Mouse (Mus musculus) MEL (cell line): ENCODE data around the gene Siah1b. TPM values are rescaled to one million over a fixed set of nuclear protein-coding genes. Genes with fewer than 3 reads are reported as not detected.

Source experiments
- DNase-seq: peaks from one replicate; pipeline ENCODE4 v3.0.0; 2011; ENCODE audit warnings: low read depth, low spot score
- H3K27ac ChIP-seq: 2 replicates; pipeline ENCODE4 v1.5.1; 2012; ENCODE audit warnings: low read depth, mild to moderate bottlenecking, control low read depth, low read length, moderate library complexity; ENCODE audit not compliant: control insufficient read depth
- H3K27me3 ChIP-seq, 2 experiments: fragments of 150-350 bp in 1 of 2; sonication (generic) in 1 of 2; 2 replicates each; pipeline ENCODE4 v1.6.1; 2012; ENCODE audit warnings: low read length in 2 of 2, mild to moderate bottlenecking in 2 of 2, improper control_type of control experiment in 1 of 2, moderate library complexity in 1 of 2; ENCODE audit not compliant: insufficient read depth in 2 of 2, control insufficient read depth in 1 of 2
- H3K36me3 ChIP-seq, 2 experiments: 2 replicates each; pipeline ENCODE4 v1.6.1; 2012 to 2014; ENCODE audit warnings: low read length in 2 of 2, improper control_type of control experiment in 1 of 2, inconsistent platforms in 1 of 2, mild to moderate bottlenecking in 1 of 2; ENCODE audit not compliant: insufficient read depth in 2 of 2, control insufficient read depth in 1 of 2
- H3K4me1 ChIP-seq, 2 experiments: fragments of 150-350 bp in 1 of 2; sonication (generic) in 1 of 2; 2 replicates each; pipeline ENCODE4 v1.6.1; 2012; ENCODE audit warnings: low read length in 2 of 2, improper control_type of control experiment in 1 of 2, mild to moderate bottlenecking in 1 of 2; ENCODE audit not compliant: insufficient read depth in 2 of 2, control insufficient read depth in 1 of 2
- H3K4me3 ChIP-seq, 2 experiments: fragments of 150-350 bp in 1 of 2; sonication (generic) in 1 of 2; 2 replicates each; pipeline ENCODE4 v1.5.1; 2012; ENCODE audit warnings: low read depth in 2 of 2, low read length in 2 of 2, mild to moderate bottlenecking in 2 of 2, moderate library complexity in 2 of 2, control low read depth in 1 of 2, improper control_type of control experiment in 1 of 2; ENCODE audit not compliant: control insufficient read depth in 1 of 2, insufficient read depth in 1 of 2
- H3K79me2 ChIP-seq: 2 replicates; pipeline ENCODE4 v1.6.1; 2012; ENCODE audit warnings: mild to moderate bottlenecking, low read length, moderate library complexity; ENCODE audit not compliant: control insufficient read depth, poor library complexity, insufficient read depth
- H3K9ac ChIP-seq: 2 replicates; pipeline ENCODE4 v1.6.1; 2012; ENCODE audit warnings: low read depth, mild to moderate bottlenecking, control low read depth, low read length, moderate library complexity; ENCODE audit not compliant: control insufficient read depth, poor library complexity, severe bottlenecking
- H3K9me3 ChIP-seq: fragments of 150-350 bp; sonication (generic); replicated peaks from 2 replicates; pipeline ENCODE4 v1.6.1; 2012; ENCODE audit warnings: mild to moderate bottlenecking, low read length, improper control_type of control experiment, moderate library complexity; ENCODE audit not compliant: insufficient read depth
- BHLHE40 ChIP-seq: IDR thresholded peaks from 2 replicates; pipeline ENCODE4 v1.6.1; 2012; ENCODE audit warnings: low read depth, mild to moderate bottlenecking, inconsistent platforms, low read length, improper control_type of control experiment, borderline replicate concordance
- EP300 ChIP-seq, 2 experiments: IDR thresholded peaks; 2 replicates each; pipeline ENCODE4 v1.6.1; 2011; ENCODE audit warnings: improper control_type of control experiment in 2 of 2, low read length in 2 of 2, low read depth in 1 of 2, mild to moderate bottlenecking in 1 of 2
- ETS1 ChIP-seq: IDR thresholded peaks from 2 replicates; pipeline ENCODE4 v1.6.1; 2012; ENCODE audit warnings: low read depth, mild to moderate bottlenecking, inconsistent platforms, low read length, improper control_type of control experiment, moderate library complexity
- GABPA ChIP-seq: IDR thresholded peaks from 2 replicates; pipeline ENCODE4 v1.6.1; 2012; ENCODE audit warnings: low read depth, mild to moderate bottlenecking, inconsistent platforms, low read length, improper control_type of control experiment, moderate library complexity
- GATA1 ChIP-seq: IDR thresholded peaks from 2 replicates; pipeline ENCODE4 v1.6.1; 2011; ENCODE audit warnings: low read depth, low read length, improper control_type of control experiment
- HCFC1 ChIP-seq: IDR thresholded peaks from 2 replicates; pipeline ENCODE4 v1.6.1; 2012; ENCODE audit warnings: low read depth, mild to moderate bottlenecking, inconsistent platforms, low read length, improper control_type of control experiment, moderate library complexity
- MAFK ChIP-seq: IDR thresholded peaks from 2 replicates; pipeline ENCODE4 v1.6.1; 2011; ENCODE audit warnings: low read depth, mild to moderate bottlenecking, low read length, improper control_type of control experiment, borderline replicate concordance
- MAZ ChIP-seq: IDR thresholded peaks from 2 replicates; pipeline ENCODE4 v1.6.1; 2012; ENCODE audit warnings: low read depth, mild to moderate bottlenecking, inconsistent platforms, low read length, improper control_type of control experiment
- MYB ChIP-seq: IDR thresholded peaks from 2 replicates; pipeline ENCODE4 v1.6.1; 2011; ENCODE audit warnings: mild to moderate bottlenecking, low read depth, low read length, improper control_type of control experiment
- POLR2A ChIP-seq, 2 experiments: IDR thresholded peaks; 2 replicates each; pipeline ENCODE4 v1.6.1; 2011 to 2012; ENCODE audit warnings: low read length in 2 of 2, mild to moderate bottlenecking in 2 of 2, control low read depth in 1 of 2, improper control_type of control experiment in 1 of 2, low read depth in 1 of 2, moderate library complexity in 1 of 2; ENCODE audit not compliant: control insufficient read depth in 1 of 2, insufficient read depth in 1 of 2, poor library complexity in 1 of 2
- POLR2AphosphoS2 ChIP-seq: IDR thresholded peaks from 2 replicates; pipeline ENCODE4 v1.6.1; 2011; ENCODE audit warnings: low read length, improper control_type of control experiment
- RCOR1 ChIP-seq: IDR thresholded peaks from 2 replicates; pipeline ENCODE4 v1.6.1; 2012; ENCODE audit warnings: low read depth, mild to moderate bottlenecking, inconsistent platforms, low read length, improper control_type of control experiment
- SIN3A ChIP-seq: IDR thresholded peaks from 2 replicates; pipeline ENCODE4 v1.6.1; 2012; ENCODE audit warnings: low read length, improper control_type of control experiment, inconsistent platforms
- TBP ChIP-seq: IDR thresholded peaks from 2 replicates; pipeline ENCODE4 v1.8.0; 2011; ENCODE audit warnings: low read depth, low read length, improper control_type of control experiment
- TCF12 ChIP-seq: IDR thresholded peaks from 2 replicates; pipeline ENCODE4 v1.6.1; 2014; ENCODE audit warnings: low read depth, mild to moderate bottlenecking, inconsistent platforms, low read length, improper control_type of control experiment, moderate library complexity
- ZNF384 ChIP-seq: IDR thresholded peaks from 2 replicates; pipeline ENCODE4 v1.6.1; 2012; ENCODE audit warnings: low read depth, mild to moderate bottlenecking, inconsistent platforms, low read length, improper control_type of control experiment
- polyA plus RNA-seq, 2 experiments: library from polyadenylated mRNA; stranded (reverse) in 1 of 2; unstranded in 1 of 2; fragments of >175 nt in 1 of 2; fragments of >200 nt in 1 of 2; gene quantifications; 2 replicates each; pipeline versions ENCODE4 v1.2.1 to v1.2.4; 2012; ENCODE audit warnings: low replicate concordance in 2 of 2, low read depth in 1 of 2; ENCODE audit not compliant: insufficient read length in 2 of 2, insufficient read depth in 1 of 2, missing spikeins in 1 of 2
- total RNA-seq: library from RNA; depleted of rRNA; stranded (reverse); fragments of 300-350 nt; gene quantifications from 2 replicates; pipeline ENCODE4 v1.2.3, GENCODE M21; 2012

The Siah1b gene
- total and polyA plus RNA-seq, 3 experiments: 54.2 to 65.1 TPM; not detected in 1

DNA sequence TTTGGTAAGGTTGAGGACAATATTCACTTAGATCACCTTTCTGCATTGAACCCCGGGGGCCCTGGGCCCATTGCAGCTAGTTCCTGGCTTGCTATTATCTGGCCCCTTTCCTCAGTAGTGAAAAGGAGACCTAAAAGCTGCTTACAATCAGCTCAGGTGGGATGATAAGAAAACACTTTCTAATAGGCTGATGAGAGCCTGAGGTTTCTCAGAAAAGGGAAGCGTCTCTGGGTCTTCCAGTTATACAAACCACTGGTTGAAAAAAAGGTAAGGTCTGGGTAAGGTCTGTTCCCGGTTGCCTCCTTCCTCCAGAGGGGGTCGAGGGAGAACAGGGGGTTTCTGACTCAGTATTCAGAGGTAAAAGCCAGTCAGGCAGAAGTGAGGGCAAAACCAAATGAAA, 17.2 kb downstream of the Siah1b start:
- peak overlapping the region; percentile 58 for H3K27ac ChIP-seq
- peak; percentile 73 for DNase-seq
- H3K4me1 ChIP-seq: peaks cover 35 to 46% of the 10 kb centered on the region in 2 experiments
- H3K27me3 ChIP-seq: no peaks in the 10 kb centered on the region
- H3K36me3 ChIP-seq: peaks cover 0 to 54% of the 10 kb centered on the region in 2 experiments; a peak in 2 of 4 replicates
- peak overlapping the region; percentile 1 to 27; a peak in 3 of 4 replicates for H3K4me3 ChIP-seq
- no peaks in the 10 kb centered on the region for H3K9me3 ChIP-seq
- no peaks in the 10 kb centered on the region for H3K79me2 ChIP-seq
- TF ChIP-seq GATA1 (peak; percentile 93), BHLHE40 (no peak), MAZ (no peak), EP300 (IDR thresholded peaks at IDR 0.05; ENCODE audit: low read depth in 1 of 2, low read length in 2 of 2) (peak; percentile 64 to 79), ETS1 (peak; percentile 63; the same call in 1 of the 2 replicates), POLR2AphosphoS2 (no peak), GABPA (no peak), TBP (peak; percentile 75), HCFC1 (0 out of 2 replicates have a peak, but pooled peaks have one; percentile 8), SIN3A (peak; percentile 63), TCF12 (peak; percentile 59), POLR2A (IDR thresholded peaks at IDR 0.05; ENCODE audit: control insufficient read depth in 1 of 2, insufficient read depth in 1 of 2, low read depth in 1 of 2, low read length in 2 of 2, poor library complexity in 1 of 2) (0 out of 4 replicates have a peak, but pooled peaks of 1 of the 2 experiments have one; percentile 36), ZNF384 (peak; percentile 82), RCOR1 (peak; percentile 50)
- 0 out of 2 replicates have a peak overlapping the region, but pooled peaks have one; percentile 28 for H3K9ac ChIP-seq

GRCm38 (mm10) chrX:164058523-164058922, 17.8 kb downstream of the Siah1b start:
- Histone ChIP-seq H3K79me2 (no peaks in the 10 kb centered on the region), H3K36me3 (peaks cover 0 to 56% of the 10 kb centered on the region in 2 experiments; a peak in 2 of 4 replicates), H3K9ac (0 out of 2 replicates have a peak overlapping the region, but pooled peaks have one; percentile 2), H3K27ac (peak overlapping the region; percentile 51), H3K9me3 (no peaks in the 10 kb centered on the region), H3K4me1 (peaks cover 35 to 49% of the 10 kb centered on the region in 2 experiments), H3K4me3 (peak overlapping the region; percentile 1 to 27; a peak in 2 of 4 replicates), H3K27me3 (no peaks in the 10 kb centered on the region)
- no peak for TF ChIP-seq MYB
- TF ChIP-seq BHLHE40: no peak
- TF ChIP-seq MAFK: no peak
- TF ChIP-seq ZNF384: no peak
- DNase-seq: no peak
